Mouse (Mus musculus): ENCODE measurements at regions not wholly inside any gene's neighbourhood (a gene's known extent, or its start where the extent isn't known, plus 50 kb on each side); places are given as distances from the start of the nearest gene placed in this dataset.
"Not testable (repeated sequence)": the region's sequence is repeated elsewhere in the genome, so short reads cannot be mapped to it uniquely, and the experiment has no call there.

DNA sequence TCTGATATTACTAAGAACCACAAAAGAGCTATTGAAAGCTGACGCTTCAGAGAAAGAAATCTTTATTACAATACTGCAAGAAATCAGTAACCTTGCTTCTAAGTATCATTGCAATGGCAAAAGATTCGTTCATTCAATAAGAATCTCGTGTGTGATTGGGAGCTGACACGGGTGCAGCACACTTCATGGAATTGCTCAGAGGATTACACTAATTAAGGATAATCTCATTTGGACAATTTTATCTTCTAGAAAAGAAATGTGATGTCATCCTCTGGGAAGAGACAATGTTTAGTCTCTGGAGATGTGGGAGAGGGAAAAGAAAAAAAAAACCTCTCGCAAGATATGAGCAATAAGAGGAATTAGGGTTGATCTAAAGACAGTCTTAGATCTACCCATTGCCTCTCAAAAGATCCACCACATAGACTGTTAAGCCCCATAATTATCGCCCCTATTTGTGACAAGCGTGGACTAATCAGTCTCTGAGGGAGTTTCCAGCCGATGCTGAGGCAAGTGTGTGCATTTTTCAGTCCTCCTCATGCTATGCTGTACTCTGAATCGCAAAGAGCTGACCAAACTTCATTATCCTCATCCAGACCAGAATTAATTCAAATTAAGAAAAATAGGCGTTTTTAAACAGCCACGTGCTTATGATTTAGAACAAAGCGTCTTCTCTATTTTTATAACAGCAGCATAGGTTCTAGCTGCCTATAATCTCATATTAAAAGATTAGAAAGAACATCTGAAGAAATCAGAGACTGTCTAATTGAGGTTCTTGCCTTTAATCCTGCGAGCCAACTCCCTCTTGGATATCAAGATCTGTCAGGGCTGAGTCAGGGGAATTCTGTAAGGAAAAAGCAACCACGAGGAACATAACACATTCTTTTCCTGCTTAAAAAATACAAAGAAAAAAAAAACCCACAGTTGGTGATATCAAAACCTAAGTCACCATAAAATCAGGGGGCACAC is 271.1 kb upstream of the Ednrb start:
- no peaks in the 10 kb centered on the region for H3K4me1 ChIP-seq (ENCODE audit: control insufficient read depth, insufficient read depth, low read length)
- TF ChIP-seq CTCF (IDR thresholded peaks at IDR 0.05; ENCODE audit: extremely low read depth, insufficient read depth, low read length): no peak
- TF ChIP-seq POLR2A (IDR thresholded peaks at IDR 0.05; ENCODE audit: extremely low read depth, insufficient read depth, low read length): no peak
- H3K4me3 ChIP-seq (ENCODE audit: insufficient read depth, low read length): no peak overlapping the region
- H3K27ac ChIP-seq (ENCODE audit: insufficient read depth, low read length): no peak overlapping the region

DNA sequence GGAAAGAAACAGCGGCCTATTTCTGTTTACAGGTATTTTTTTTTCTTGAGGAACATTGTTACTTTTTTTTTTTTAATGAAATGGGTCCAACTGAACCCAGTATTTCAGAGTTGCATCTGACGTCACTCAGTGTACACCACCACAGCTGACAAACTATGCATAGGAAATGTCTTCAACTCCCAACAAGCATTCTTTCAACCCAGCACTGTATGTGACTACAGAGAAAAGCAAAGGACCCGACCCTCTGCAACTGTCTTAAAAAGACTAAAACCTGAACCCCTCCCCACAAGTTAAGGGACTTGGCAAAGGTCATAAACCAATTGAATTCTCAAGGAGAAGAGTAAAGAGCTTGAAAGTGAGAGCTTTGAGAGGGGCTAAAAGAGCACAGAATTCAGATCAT is 270.0 kb upstream of the Ednrb start:
- Histone ChIP-seq H3K4me3 (ENCODE audit: insufficient read depth, low read length) (no peak overlapping the region), H3K27ac (ENCODE audit: insufficient read depth, low read length) (no peak overlapping the region), H3K4me1 (ENCODE audit: control insufficient read depth, insufficient read depth, low read length) (no peaks in the 10 kb centered on the region)
- TF ChIP-seq POLR2A (IDR thresholded peaks at IDR 0.05; ENCODE audit: extremely low read depth, insufficient read depth, low read length) (no peak), CTCF (IDR thresholded peaks at IDR 0.05; ENCODE audit: extremely low read depth, insufficient read depth, low read length) (no peak)

- H3K4me1 ChIP-seq (ENCODE audit: control insufficient read depth, insufficient read depth, low read length): no peaks in the 10 kb centered on the region
- no peak overlapping the region for H3K4me3 ChIP-seq (ENCODE audit: insufficient read depth, low read length)
- TF ChIP-seq CTCF (IDR thresholded peaks at IDR 0.05; ENCODE audit: extremely low read depth, insufficient read depth, low read length): no peak
- TF ChIP-seq POLR2A (IDR thresholded peaks at IDR 0.05; ENCODE audit: extremely low read depth, insufficient read depth, low read length): no peak
- no peak overlapping the region for H3K27ac ChIP-seq (ENCODE audit: insufficient read depth, low read length)
Observed at GRCm38 (mm10) chr14:104113448-104113847, 269.2 kb upstream of the Ednrb start.

- no peak overlapping the region for H3K4me3 ChIP-seq (ENCODE audit: insufficient read depth, low read length)
- TF ChIP-seq POLR2A (IDR thresholded peaks at IDR 0.05; ENCODE audit: extremely low read depth, insufficient read depth, low read length): no peak
- no peak for TF ChIP-seq CTCF (IDR thresholded peaks at IDR 0.05; ENCODE audit: extremely low read depth, insufficient read depth, low read length)
- H3K27ac ChIP-seq (ENCODE audit: insufficient read depth, low read length): no peak overlapping the region
- no peaks in the 10 kb centered on the region for H3K4me1 ChIP-seq (ENCODE audit: control insufficient read depth, insufficient read depth, low read length)
Observed at GRCm38 (mm10) chr14:104086381-104086780, 242.2 kb upstream of the Ednrb start.

- not testable (repeated sequence) for H3K4me3 ChIP-seq (ENCODE audit: insufficient read depth, low read length); H3K4me1 ChIP-seq (ENCODE audit: control insufficient read depth, insufficient read depth, low read length); H3K27ac ChIP-seq (ENCODE audit: insufficient read depth, low read length)
Observed at GRCm38 (mm10) chr14:104064199-104064598, 220.0 kb upstream of the Ednrb start.

GRCm38 (mm10) chr14:104053697-104054096 is 209.5 kb upstream of the Ednrb start:
- H3K4me1 ChIP-seq (ENCODE audit: control insufficient read depth, insufficient read depth, low read length): no peaks in the 10 kb centered on the region
- no peak overlapping the region for H3K4me3 ChIP-seq (ENCODE audit: insufficient read depth, low read length)
- no peak overlapping the region for H3K27ac ChIP-seq (ENCODE audit: insufficient read depth, low read length)
- TF ChIP-seq POLR2A (IDR thresholded peaks at IDR 0.05; ENCODE audit: extremely low read depth, insufficient read depth, low read length) (no peak), CTCF (IDR thresholded peaks at IDR 0.05; ENCODE audit: extremely low read depth, insufficient read depth, low read length) (no peak)

DNA sequence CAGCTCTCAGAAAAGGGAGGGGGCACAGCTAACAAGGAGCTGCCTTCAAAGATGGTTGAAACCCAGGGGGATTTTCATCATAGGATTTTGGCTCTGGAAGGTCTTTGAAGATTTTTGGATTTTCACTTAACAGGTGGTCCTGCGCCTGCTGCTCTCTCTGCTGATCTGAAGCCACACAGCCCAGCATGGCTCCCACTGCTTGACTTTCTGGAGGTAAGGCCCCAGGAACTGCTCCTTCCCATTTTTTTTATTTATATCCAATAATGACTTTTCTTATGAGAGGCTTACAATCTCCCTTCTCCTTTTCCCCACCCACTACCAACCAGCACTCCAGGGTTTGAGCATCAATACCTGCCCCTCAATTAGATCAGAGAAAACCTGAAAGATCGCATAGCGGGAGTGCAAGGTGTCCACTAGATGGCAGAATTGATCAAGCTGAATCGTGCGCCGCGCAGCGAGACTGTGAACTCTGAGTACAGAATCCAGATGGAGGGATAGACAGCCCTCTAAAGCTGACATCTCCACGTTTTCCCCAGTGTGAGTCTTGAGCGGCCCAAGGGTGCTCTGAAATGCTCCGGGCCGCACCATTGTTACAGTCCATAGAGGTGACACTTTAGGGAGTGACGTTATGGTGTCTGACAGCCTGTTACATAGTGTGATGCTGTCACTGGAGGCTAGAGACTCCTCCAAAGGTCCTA is 194.6 kb upstream of the Ednrb start:
- Histone ChIP-seq H3K4me1 (ENCODE audit: control insufficient read depth, insufficient read depth, low read length) (no peaks in the 10 kb centered on the region), H3K27ac (ENCODE audit: insufficient read depth, low read length) (no peak overlapping the region), H3K4me3 (ENCODE audit: insufficient read depth, low read length) (no peak overlapping the region)
- TF ChIP-seq CTCF (IDR thresholded peaks at IDR 0.05; ENCODE audit: extremely low read depth, insufficient read depth, low read length) (peak; percentile 91), POLR2A (IDR thresholded peaks at IDR 0.05; ENCODE audit: extremely low read depth, insufficient read depth, low read length) (no peak)

DNA sequence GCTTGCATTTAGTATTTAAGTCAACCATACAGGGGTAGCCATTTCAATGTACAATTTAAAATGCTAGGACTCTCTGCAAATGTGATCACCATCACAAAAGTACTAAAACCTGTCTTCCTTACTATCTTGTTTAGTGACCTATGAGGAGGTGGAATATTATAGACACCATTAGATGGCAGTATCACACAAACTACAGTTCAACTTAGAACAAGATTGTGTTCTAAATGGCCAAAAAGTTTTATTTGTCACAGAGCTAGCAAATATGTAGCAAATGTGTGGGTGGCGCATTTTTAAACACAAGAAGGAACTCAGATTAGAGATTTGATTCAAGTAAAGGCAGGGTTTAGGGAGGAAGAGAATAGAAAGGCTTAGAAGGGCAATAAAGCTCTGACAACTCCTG is 189.4 kb upstream of the Ednrb start:
- no peaks in the 10 kb centered on the region for H3K4me1 ChIP-seq (ENCODE audit: control insufficient read depth, insufficient read depth, low read length)
- TF ChIP-seq POLR2A (IDR thresholded peaks at IDR 0.05; ENCODE audit: extremely low read depth, insufficient read depth, low read length) (no peak), CTCF (IDR thresholded peaks at IDR 0.05; ENCODE audit: extremely low read depth, insufficient read depth, low read length) (0 out of 2 replicates have a peak, but pooled peaks have one; percentile 4)
- no peak overlapping the region for H3K27ac ChIP-seq (ENCODE audit: insufficient read depth, low read length)
- H3K4me3 ChIP-seq (ENCODE audit: insufficient read depth, low read length): no peak overlapping the region

GRCm38 (mm10) chr14:104030784-104031470 is 186.7 kb upstream of the Ednrb start:
- Histone ChIP-seq H3K4me1 (ENCODE audit: control insufficient read depth, insufficient read depth, low read length) (no peaks in the 10 kb centered on the region), H3K27ac (ENCODE audit: insufficient read depth, low read length) (no peak overlapping the region), H3K4me3 (ENCODE audit: insufficient read depth, low read length) (no peak overlapping the region)
- TF ChIP-seq CTCF (IDR thresholded peaks at IDR 0.05; ENCODE audit: extremely low read depth, insufficient read depth, low read length): no peak
- TF ChIP-seq POLR2A (IDR thresholded peaks at IDR 0.05; ENCODE audit: extremely low read depth, insufficient read depth, low read length): no peak
